Mouse (Mus musculus): ENCODE measurements around the gene Glycam1. TPM values are rescaled to one million over a fixed set of nuclear protein-coding genes. Genes with fewer than 3 reads are reported as not detected.
A peak's percentile ranks its signal among the peaks of the same experiment; 100 is the strongest.
"Not testable (repeated sequence)": the region's sequence is repeated elsewhere in the genome, so short reads cannot be mapped to it uniquely, and the experiment has no call there.

The Glycam1 gene
- not detected in 2 replicates for polyA plus RNA-seq (2014; fragmentation: Nextera tagmentation; extraction: Ambion mirVana)

- Histone ChIP-seq H3K36me3 (ENCODE audit: control insufficient read depth, insufficient read depth, low read length) (no peaks in the 10 kb centered on the region), H3K4me3 (ENCODE audit: low read depth, low read length) (no peak within 1 kb of the TSS), H3K27me3 (ENCODE audit: control insufficient read depth, insufficient read depth, low read length) (no peaks in the 10 kb centered on the region), H3K4me2 (ENCODE audit: low read depth) (no peak within 1 kb of the TSS), H3K9me3 (ENCODE audit: control insufficient read depth, low read length) (no peaks in the 10 kb centered on the region), H3K9ac (ENCODE audit: low read length) (no peak within 1 kb of the TSS), H3K4me1 (ENCODE audit: control insufficient read depth, insufficient read depth, low read length) (no peaks in the 10 kb centered on the region), H3K27ac (ENCODE audit: low read depth, low read length) (no peak within 1 kb of the TSS)
- no peak for DNase-seq (ENCODE audit: low spot score)
- ATAC-seq (ENCODE audit: insufficient read depth, low FRiP score, low TSS enrichment): no peak
Observed at GRCm38 (mm10) chr15:103564981-103565380, at the start of gene Glycam1. Gene Glycam1 (minus strand): TSS chr15:103565081.

- Histone ChIP-seq H3K9me3 (ENCODE audit: control insufficient read depth, low read length) (0 out of 2 replicates have a peak, but pooled peaks cover 2% of the 10 kb centered on the region), H3K4me3 (ENCODE audit: low read depth, low read length) (no peak overlapping the region), H3K4me2 (ENCODE audit: low read depth) (no peak overlapping the region), H3K9ac (ENCODE audit: low read length) (no peak overlapping the region), H3K36me3 (ENCODE audit: control insufficient read depth, insufficient read depth, low read length) (no peaks in the 10 kb centered on the region), H3K27ac (ENCODE audit: low read depth, low read length) (no peak overlapping the region), H3K4me1 (ENCODE audit: control insufficient read depth, insufficient read depth, low read length) (no peaks in the 10 kb centered on the region), H3K27me3 (ENCODE audit: control insufficient read depth, insufficient read depth, low read length) (no peaks in the 10 kb centered on the region)
- ATAC-seq (ENCODE audit: insufficient read depth, low FRiP score, low TSS enrichment): no peak
- DNase-seq (ENCODE audit: low spot score): no peak
- WGBS: 82% methylated on average over 1 of the region's 1 CpGs
Observed at GRCm38 (mm10) chr15:103604481-103604880, 39.6 kb upstream of the Glycam1 start.

GRCm38 (mm10) chr15:103590779-103591178 is 25.9 kb upstream of the Glycam1 start:
- ATAC-seq (ENCODE audit: insufficient read depth, low FRiP score, low TSS enrichment) (no peak), DNase-seq (ENCODE audit: low spot score) (no peak)
- WGBS: 87% methylated on average over 2 of the region's 2 CpGs
- H3K9me3 ChIP-seq (ENCODE audit: control insufficient read depth, low read length): no peaks in the 10 kb centered on the region
- H3K27me3 ChIP-seq (ENCODE audit: control insufficient read depth, insufficient read depth, low read length): no peaks in the 10 kb centered on the region
- no peak overlapping the region for H3K4me2 ChIP-seq (ENCODE audit: low read depth)
- no peaks in the 10 kb centered on the region for H3K4me1 ChIP-seq (ENCODE audit: control insufficient read depth, insufficient read depth, low read length)
- H3K4me3 ChIP-seq (ENCODE audit: low read depth, low read length): no peak overlapping the region
- no peak overlapping the region for H3K9ac ChIP-seq (ENCODE audit: low read length)
- no peak overlapping the region for H3K27ac ChIP-seq (ENCODE audit: low read depth, low read length)
- H3K36me3 ChIP-seq (ENCODE audit: control insufficient read depth, insufficient read depth, low read length): no peaks in the 10 kb centered on the region

GRCm38 (mm10) chr15:103587752-103588151 is 22.9 kb upstream of the Glycam1 start:
- 90% methylated on average over 4 of the region's 4 CpGs for WGBS

GRCm38 (mm10) chr15:103585876-103586275 is 21.0 kb upstream of the Glycam1 start:
- H3K9ac ChIP-seq (ENCODE audit: low read length): no peak overlapping the region
- 84% methylated on average over 2 of the region's 2 CpGs for WGBS
- H3K27ac ChIP-seq (ENCODE audit: low read depth, low read length): no peak overlapping the region
- no peak for DNase-seq (ENCODE audit: low spot score)
- no peaks in the 10 kb centered on the region for H3K36me3 ChIP-seq (ENCODE audit: control insufficient read depth, insufficient read depth, low read length)
- no peaks in the 10 kb centered on the region for H3K4me1 ChIP-seq (ENCODE audit: control insufficient read depth, insufficient read depth, low read length)
- no peak overlapping the region for H3K4me3 ChIP-seq (ENCODE audit: low read depth, low read length)
- H3K27me3 ChIP-seq (ENCODE audit: control insufficient read depth, insufficient read depth, low read length): no peaks in the 10 kb centered on the region
- H3K9me3 ChIP-seq (ENCODE audit: control insufficient read depth, low read length): no peaks in the 10 kb centered on the region
- H3K4me2 ChIP-seq (ENCODE audit: low read depth): no peak overlapping the region
- ATAC-seq (ENCODE audit: insufficient read depth, low FRiP score, low TSS enrichment): no peak

More at GRCm38 (mm10) chr15:103587752-103588151, 22.9 kb upstream of the Glycam1 start:
- not testable (repeated sequence) for H3K36me3 ChIP-seq (ENCODE audit: control insufficient read depth, insufficient read depth, low read length); ATAC-seq (ENCODE audit: insufficient read depth, low FRiP score, low TSS enrichment); H3K4me2 ChIP-seq (ENCODE audit: low read depth); H3K27ac ChIP-seq (ENCODE audit: low read depth, low read length); H3K27me3 ChIP-seq (ENCODE audit: control insufficient read depth, insufficient read depth, low read length); H3K4me3 ChIP-seq (ENCODE audit: low read depth, low read length); H3K9ac ChIP-seq (ENCODE audit: low read length); DNase-seq (ENCODE audit: low spot score); H3K9me3 ChIP-seq (ENCODE audit: control insufficient read depth, low read length); H3K4me1 ChIP-seq (ENCODE audit: control insufficient read depth, insufficient read depth, low read length)

- ATAC-seq (ENCODE audit: insufficient read depth, low FRiP score, low TSS enrichment): no peak
- no peaks in the 10 kb centered on the region for H3K4me1 ChIP-seq (ENCODE audit: control insufficient read depth, insufficient read depth, low read length)
- no peak overlapping the region for H3K9ac ChIP-seq (ENCODE audit: low read length)
- no peaks in the 10 kb centered on the region for H3K27me3 ChIP-seq (ENCODE audit: control insufficient read depth, insufficient read depth, low read length)
- H3K4me2 ChIP-seq (ENCODE audit: low read depth): no peak overlapping the region
- DNase-seq (ENCODE audit: low spot score): no peak
- no peak overlapping the region for H3K27ac ChIP-seq (ENCODE audit: low read depth, low read length)
- no peaks in the 10 kb centered on the region for H3K9me3 ChIP-seq (ENCODE audit: control insufficient read depth, low read length)
- no peak overlapping the region for H3K4me3 ChIP-seq (ENCODE audit: low read depth, low read length)
- no peaks in the 10 kb centered on the region for H3K36me3 ChIP-seq (ENCODE audit: control insufficient read depth, insufficient read depth, low read length)
- WGBS: 42% methylated on average over 3 of the region's 3 CpGs
Observed at GRCm38 (mm10) chr15:103552096-103552690, 12.7 kb downstream of the Glycam1 start.

GRCm38 (mm10) chr15:103551053-103551452 is 13.8 kb downstream of the Glycam1 start:
- 11% methylated on average over 1 of the region's 1 CpGs for WGBS

GRCm38 (mm10) chr15:103549475-103549874 is 15.4 kb downstream of the Glycam1 start:
- ATAC-seq (ENCODE audit: insufficient read depth, low FRiP score, low TSS enrichment) (no peak), DNase-seq (ENCODE audit: low spot score) (no peak)
- Histone ChIP-seq H3K9ac (ENCODE audit: low read length) (no peak overlapping the region), H3K36me3 (ENCODE audit: control insufficient read depth, insufficient read depth, low read length) (no peaks in the 10 kb centered on the region), H3K4me1 (ENCODE audit: control insufficient read depth, insufficient read depth, low read length) (no peaks in the 10 kb centered on the region), H3K4me3 (ENCODE audit: low read depth, low read length) (no peak overlapping the region), H3K9me3 (ENCODE audit: control insufficient read depth, low read length) (no peaks in the 10 kb centered on the region), H3K27me3 (ENCODE audit: control insufficient read depth, insufficient read depth, low read length) (no peaks in the 10 kb centered on the region), H3K4me2 (ENCODE audit: low read depth) (no peak overlapping the region), H3K27ac (ENCODE audit: low read depth, low read length) (no peak overlapping the region)
- whole genome bisulfite sequencing: 85% methylated on average over 1 of the region's 1 CpGs

More at GRCm38 (mm10) chr15:103551053-103551452, 13.8 kb downstream of the Glycam1 start:
- ATAC-seq (ENCODE audit: insufficient read depth, low FRiP score, low TSS enrichment): no peak
- DNase-seq (ENCODE audit: low spot score): peak; percentile 27
- Histone ChIP-seq H3K27me3 (ENCODE audit: control insufficient read depth, insufficient read depth, low read length) (no peaks in the 10 kb centered on the region), H3K36me3 (ENCODE audit: control insufficient read depth, insufficient read depth, low read length) (no peaks in the 10 kb centered on the region), H3K9ac (ENCODE audit: low read length) (no peak overlapping the region), H3K9me3 (ENCODE audit: control insufficient read depth, low read length) (no peaks in the 10 kb centered on the region), H3K4me1 (ENCODE audit: control insufficient read depth, insufficient read depth, low read length) (no peaks in the 10 kb centered on the region), H3K27ac (ENCODE audit: low read depth, low read length) (no peak overlapping the region), H3K4me3 (ENCODE audit: low read depth, low read length) (no peak overlapping the region), H3K4me2 (ENCODE audit: low read depth) (no peak overlapping the region)

GRCm38 (mm10) chr15:103547983-103548382 is 16.9 kb downstream of the Glycam1 start:
- Histone ChIP-seq H3K36me3 (ENCODE audit: control insufficient read depth, insufficient read depth, low read length) (no peaks in the 10 kb centered on the region), H3K27ac (ENCODE audit: low read depth, low read length) (no peak overlapping the region), H3K4me2 (ENCODE audit: low read depth) (no peak overlapping the region), H3K9ac (ENCODE audit: low read length) (no peak overlapping the region), H3K27me3 (ENCODE audit: control insufficient read depth, insufficient read depth, low read length) (no peaks in the 10 kb centered on the region), H3K9me3 (ENCODE audit: control insufficient read depth, low read length) (no peaks in the 10 kb centered on the region), H3K4me3 (ENCODE audit: low read depth, low read length) (no peak overlapping the region), H3K4me1 (ENCODE audit: control insufficient read depth, insufficient read depth, low read length) (no peaks in the 10 kb centered on the region)
- DNase-seq (ENCODE audit: low spot score) (no peak), ATAC-seq (ENCODE audit: insufficient read depth, low FRiP score, low TSS enrichment) (no peak)
- WGBS: 86% methylated on average over 3 of the region's 3 CpGs

Data from neural tube, embryonic 11.5 days (tissue).